Mouse (Mus musculus): ENCODE data around the gene Ccdc188.

Ccdc188 gene

DNA sequence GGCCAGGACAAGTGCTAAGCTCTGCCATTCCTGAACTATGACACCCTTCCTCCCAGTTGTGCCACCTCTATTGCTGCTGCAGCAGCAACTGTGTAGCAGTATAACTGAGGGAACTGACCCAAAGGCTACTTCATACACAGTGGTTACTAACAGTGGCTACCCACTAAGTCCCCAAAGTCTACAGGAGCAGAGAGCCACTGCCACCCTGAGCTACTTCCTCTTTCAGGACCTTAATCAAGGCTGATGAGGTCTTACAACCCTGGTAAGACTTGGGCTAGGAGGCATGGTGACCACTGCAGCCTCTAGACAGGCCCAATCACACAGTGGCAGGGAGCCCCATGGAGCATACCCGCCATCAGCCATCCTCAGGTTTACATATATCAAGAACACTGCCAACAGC, 15.6 kb upstream of the Ccdc188 start:
- DNase-seq (ENCODE audit: low spot score) = no peak

DNA sequence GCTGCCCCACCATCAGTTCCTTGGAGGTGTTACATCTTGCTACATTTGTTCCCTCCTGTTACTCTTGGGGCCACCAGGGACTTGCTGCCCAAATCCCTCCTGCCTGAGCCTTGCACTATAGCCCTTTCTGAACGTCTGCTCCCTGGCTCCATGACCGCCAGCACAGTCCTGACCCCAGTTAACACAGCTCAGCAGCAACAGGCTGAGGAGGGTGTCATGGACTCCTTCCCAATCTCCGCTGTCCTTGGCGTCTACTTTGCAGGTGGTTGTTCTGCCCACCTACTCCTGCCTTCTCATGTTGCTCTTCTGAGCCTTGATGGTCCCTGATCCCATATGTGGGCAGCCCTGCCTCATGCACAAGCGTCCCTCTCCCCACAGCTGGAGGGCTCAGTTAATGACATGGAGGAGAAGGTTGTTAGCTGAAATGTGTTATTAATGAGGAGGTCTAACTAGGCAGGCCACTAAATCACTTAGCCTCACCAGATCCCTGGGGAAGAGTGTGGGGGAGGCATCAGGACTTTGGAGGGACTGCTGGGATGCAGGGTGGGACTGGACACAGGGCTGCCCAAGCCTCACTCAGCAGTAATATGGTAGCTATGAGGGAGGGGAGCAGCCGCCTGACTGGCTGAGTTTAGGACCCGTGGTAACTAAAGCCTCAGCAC, 14.1 kb upstream of the Ccdc188 start:
- DNase-seq (ENCODE audit: low spot score) = no peak

DNA sequence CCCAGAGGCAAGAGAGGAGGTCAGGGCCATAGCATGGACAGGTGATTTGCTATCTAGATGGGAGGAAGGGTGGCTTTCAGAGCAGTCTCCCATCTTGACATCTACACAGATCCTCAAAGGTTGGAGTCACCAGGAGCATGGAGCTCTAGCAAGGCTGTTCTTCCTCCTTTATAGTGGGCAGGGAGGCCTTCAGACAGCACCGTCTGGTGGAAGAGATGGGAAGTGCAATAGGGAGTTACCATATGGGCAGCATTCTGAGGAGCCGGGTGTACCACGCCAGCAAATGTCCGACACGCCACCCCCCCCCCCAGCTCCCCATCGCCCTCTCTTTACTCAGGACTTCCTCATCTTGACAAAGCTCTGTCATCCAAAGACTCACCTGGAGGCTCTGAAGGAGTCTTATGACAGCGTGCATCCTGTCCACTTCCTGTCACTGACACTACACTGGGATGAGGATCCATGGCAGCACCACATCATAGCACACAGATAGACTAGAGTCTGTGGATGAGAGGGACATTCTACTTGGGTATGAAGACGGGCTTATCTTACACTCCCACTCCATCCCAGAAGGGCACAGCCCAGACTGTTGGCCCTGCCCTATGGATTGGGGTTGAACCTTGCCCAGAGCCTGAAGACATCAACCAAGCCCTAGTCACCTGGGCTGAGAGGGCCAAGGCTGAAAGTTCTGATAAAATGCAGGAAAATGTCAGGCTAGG, 6.8 kb upstream of the Ccdc188 start:
- peak; percentile 81 for DNase-seq (ENCODE audit: low spot score)

DNA sequence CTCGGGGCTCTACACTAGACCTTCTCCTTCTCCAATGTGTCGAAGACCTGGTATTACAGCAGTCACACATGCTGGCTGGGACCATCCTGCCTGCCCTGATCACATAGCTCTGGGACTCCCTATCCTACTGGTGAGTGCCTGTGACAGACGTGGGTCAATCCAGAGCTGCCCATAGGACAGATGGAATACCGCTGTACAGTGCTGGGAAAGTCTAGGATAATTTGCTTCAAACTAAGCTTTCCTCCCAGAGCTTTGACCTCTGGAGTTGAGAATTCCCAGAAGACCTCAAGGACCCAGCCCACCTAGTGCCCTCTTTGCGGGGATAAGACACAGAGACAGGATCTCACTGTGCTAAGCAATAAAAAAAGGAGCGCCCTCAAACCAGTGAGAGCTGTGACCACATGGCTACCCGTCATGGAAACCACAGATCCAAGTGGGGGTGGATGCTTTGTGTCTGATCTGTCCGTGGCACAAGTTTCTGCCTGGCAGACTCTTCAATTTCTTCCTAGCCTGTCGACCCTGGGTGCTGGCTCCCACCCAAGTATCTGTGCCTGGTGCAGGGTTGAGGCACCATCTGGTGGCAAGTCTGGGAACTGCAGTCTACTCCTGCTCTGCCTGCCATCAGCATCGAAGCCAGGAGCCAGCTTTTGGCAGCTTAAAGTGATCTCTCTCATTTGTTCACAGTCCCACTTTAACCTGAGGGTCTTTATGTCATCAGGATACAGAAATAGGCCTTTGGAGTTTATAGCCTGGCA, 6.1 kb upstream of the Ccdc188 start:
- peak; percentile 89 for DNase-seq (ENCODE audit: low spot score)

DNA sequence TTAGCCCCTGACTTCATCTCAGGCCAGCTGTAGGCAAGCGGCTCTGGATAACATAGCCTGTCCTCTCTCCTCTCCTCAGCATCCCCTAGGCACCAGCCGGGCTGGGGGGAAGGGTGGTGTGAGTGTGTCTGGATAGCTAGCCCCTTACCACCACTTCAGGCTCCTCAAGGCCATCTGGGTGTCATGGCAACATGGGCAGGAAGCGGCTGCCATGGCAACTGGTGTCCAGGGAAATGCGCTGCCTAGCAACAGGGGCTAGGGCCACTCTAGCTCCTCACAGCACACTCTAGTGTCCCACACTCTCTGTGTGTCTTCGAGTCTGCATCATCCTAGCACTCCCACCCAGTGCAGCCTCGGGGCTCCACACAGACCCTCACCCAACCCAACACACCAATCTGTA, 4.0 kb upstream of the Ccdc188 start:
- DNase-seq (ENCODE audit: low spot score) = peak; percentile 80

DNA sequence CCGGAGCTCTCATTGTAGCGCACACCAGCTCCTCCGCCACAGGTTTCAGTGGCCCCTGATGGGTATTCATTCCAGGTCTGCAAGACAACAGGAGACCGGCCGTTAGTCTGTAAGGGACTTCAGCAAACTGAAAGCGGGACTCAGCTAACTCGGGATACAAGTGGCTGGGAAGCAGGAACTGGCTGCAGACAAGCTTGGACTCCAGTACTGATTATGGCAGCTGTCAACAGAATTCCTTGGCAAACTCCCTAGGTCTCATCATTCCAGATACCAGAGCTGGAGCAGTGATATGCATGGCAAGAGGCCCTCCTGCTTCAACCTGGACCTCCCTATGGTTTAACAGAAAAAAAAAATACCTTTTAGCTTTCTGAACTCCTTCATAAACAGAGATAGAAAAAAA, 2.8 kb upstream of the Ccdc188 start:
- DNase-seq (ENCODE audit: low spot score) = no peak

DNA sequence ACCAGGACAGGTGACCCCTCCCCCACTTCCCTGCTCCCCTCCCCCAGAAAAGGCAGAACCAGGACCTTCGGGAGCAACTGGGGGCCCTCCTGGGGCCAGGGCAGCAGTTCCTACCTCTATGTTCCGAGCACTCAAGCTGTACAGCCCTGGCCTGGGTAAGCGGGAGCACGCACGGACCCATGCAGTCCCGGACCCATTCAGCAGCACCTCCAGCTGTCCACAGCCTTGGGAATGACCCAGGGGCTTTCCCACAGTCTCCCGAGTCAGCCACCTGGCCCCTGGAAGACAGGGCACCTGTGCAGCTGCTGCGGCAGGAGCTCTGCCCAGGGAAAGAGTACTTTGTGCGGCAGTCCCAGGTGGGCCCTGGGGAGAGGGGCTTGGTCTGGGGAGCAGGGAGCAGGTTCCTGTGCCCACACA, 909 bp downstream of the Ccdc188 start:
- DNase-seq (ENCODE audit: low spot score) = no peak

DNA sequence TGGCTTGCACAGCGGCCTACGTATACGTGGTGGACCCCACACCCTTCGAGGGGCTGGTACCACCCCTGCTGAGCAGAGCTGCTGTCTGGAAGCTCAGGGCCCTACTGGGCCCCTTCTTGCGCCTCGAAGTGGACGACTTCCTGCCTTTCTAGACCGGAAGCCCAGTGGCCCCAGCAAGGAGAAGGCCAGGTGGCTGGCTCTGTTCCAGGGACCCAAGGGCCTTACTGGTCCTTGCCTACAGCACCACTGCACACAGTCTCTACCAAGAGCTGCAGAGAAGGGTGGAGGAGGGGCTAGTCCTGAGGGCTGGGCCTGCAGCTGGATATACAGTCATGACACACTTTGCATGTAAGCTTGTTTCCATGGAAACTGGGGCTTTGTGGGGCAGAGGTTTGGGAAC, 2.3 kb downstream of the Ccdc188 start:
- peak; percentile 54 for DNase-seq (ENCODE audit: low spot score)

DNA sequence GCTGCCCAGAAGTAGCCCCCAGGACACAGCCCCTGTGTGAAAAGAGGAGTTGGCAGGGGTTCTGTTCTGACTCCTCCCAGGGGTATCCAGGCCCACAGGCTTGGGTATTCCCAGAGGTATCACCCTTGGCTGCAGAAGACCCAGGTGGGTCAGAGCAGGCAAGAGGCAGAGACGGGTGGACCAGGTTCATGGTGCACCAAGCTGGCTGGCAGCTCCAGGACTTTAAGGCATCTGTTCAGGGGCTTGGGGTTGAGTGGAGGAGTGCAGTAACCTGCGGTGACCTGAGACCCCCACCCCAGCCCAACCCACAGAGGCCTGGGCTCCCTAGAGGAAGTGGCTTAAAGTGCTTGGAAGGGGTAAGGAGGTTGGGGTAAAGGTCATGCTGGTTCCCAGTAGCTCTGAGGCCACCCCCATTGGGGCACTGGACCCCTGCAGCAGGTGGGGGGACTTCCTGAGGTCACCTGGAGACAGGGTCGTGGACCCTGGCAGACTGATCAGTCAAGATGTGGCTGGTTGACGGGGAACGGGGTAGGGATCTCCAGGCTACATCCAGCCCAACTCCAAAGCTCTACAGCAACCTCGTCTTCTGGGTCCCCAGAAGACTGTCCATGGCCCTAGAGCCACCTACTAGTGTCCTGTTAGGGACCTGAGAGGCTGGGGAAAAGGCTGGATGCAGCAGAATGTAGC, 3.3 kb downstream of the Ccdc188 start:
- no peak for DNase-seq (ENCODE audit: low spot score)

DNA sequence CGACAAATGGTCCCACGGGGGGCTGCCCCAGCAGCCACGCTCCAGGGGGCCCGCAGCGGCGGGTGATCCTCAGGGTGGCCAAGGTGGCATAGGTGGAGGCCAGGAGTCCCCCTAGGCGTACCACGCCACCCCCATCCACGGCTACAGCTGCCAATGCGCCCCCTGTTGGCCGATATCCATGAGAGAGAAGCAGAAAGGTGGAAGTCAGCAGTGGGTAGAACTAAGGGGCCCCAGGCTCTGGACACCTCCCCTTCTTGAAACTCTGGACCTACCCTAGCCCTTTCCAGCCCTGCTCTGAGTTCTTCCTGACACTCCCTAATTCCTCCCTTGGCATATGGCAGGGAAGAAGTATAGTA, 3.8 kb downstream of the Ccdc188 start:
- DNase-seq (ENCODE audit: low spot score) = no peak

DNA sequence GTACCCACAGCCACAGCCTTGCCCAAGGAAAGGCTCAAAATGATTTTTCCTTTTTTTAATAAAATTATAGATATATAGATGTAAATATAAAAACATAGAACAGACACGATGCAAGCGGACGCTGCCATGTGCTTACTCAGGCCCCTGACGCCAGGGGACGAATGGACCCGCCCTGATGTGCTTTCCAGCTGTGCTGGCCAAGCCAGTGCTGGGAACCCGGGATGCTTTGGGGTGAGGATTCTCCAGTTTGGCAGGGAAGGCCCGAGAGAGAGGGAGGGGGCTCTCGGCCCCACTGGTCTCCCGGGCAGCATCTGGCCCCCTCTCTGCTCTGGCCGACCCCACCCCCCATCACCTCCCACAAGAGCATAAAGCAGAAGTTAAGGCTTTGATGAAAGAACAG, 4.5 kb downstream of the Ccdc188 start:
- no peak for DNase-seq (ENCODE audit: low spot score)

DNA sequence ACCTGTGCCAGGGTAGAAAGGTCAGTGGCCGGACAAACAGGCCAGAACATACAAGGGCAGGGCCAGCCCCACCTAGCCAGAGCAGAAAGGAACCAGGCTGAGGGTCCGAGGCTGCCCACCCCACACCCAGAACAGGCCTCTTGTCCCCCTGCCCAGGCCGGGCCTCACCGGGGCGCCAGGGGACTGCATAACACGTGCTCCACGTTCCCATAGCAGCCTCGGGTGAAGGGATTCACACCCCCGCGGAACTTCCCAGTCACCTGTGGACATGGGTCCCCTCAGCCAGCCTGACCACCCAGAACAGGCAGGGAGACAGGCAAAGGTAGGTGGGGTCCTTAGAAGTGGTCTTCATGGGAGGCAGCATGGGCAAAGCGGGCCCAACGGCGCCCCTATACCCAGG, 9.5 kb downstream of the Ccdc188 start:
- no peak for DNase-seq (ENCODE audit: low spot score)

DNA sequence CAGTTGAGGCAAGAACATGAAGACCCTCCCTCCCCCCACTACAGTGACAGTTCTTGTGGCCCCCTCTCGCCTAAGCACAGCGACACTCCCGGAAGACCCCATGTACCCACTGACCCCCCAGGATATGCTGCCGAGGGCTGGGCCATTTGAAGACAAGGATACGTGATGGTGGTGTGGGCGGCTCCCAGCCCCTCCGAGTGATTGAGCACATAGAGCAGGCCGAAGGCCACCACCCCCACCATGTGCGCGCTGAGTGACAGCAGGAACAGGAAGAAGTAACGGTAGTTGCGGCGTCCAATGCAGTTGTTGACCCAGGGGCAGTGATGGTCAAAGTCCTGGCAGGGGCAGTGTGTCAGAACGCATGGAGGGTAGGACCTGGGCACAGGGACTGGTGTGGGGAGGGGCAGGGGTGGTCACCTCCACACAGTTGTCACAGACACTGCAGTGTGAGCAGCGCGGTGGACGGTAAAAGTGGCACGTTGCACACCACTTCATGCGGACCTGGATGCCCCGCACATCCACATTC, 10.3 kb downstream of the Ccdc188 start:
- DNase-seq (ENCODE audit: low spot score) = no peak

DNA sequence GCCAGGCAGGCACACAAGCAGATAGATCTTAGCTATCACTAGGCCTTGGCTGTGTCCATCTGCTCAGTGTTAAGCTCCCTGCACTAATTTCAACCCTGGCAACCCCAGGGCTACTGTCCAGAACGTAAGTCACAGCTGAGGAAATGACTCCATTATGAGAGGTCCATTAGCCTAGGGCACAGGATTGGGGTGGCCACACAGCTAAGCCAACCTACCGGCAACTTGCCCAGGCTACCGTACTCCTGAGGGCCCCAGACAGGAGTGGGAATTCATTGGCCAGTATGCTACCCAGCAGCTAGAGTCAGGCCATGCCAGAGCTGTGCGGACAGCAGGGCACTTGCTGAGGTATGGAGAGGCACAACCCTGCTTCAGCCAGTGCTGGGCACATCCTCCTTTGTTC, 11.2 kb downstream of the Ccdc188 start:
- DNase-seq (ENCODE audit: low spot score) = no peak

DNA sequence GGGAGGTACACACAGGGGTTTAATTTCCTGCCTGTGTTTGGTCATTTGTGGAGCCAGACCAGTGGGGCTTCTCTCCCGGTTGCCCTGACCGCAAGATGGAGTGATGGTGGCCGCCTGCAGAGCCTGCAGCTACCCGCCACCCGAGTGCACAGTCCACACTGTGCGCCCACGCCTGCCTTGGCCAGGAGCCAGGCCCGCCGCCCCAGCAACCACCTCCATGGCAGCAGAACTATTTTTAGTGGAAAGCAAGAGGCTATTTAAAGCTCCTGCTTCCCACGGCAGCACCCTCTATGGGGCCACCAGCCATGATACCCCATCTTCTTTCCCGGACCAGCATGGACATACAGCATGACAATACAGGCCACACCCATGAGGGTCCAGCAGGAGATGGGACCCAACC, 11.9 kb downstream of the Ccdc188 start:
- DNase-seq (ENCODE audit: low spot score) = no peak

DNA sequence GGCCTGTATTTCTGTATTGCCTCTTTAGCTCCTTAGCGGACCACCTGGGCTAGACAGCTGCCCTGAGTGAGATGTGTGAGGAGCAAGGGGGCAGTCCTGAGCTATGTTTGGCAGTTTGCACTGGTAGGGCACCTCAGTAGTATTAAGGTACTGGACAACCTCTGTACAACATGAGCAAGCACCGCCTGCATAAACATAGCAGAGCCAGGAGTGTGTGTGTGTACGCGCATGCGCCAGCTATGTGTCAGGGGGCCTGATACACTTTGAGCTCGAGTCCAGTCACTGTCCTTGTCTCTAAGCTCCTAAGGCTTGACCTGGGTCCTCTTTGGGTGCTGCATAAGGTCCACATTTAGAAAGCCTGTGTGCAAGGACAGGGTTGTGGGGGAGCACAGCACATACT, 12.9 kb downstream of the Ccdc188 start:
- no peak for DNase-seq (ENCODE audit: low spot score)

DNA sequence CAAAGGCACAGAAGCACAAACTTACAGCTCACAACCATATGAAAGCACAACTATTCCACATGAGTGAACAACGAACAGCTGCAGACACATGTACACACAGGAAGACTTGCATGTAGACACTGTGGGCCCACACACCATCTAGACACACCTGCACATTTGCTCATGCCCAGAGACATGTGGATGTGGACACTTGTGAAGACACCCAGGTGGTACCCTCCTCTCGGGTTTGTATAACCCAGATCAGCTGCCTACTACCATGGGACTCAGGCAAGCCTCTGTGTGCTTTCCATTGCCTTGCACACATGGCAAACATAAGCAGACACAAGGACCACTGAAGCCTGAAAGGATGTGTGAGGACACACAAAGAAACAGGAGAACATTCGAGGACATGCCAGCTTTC, 13.4 kb downstream of the Ccdc188 start:
- DNase-seq (ENCODE audit: low spot score) = no peak

DNA sequence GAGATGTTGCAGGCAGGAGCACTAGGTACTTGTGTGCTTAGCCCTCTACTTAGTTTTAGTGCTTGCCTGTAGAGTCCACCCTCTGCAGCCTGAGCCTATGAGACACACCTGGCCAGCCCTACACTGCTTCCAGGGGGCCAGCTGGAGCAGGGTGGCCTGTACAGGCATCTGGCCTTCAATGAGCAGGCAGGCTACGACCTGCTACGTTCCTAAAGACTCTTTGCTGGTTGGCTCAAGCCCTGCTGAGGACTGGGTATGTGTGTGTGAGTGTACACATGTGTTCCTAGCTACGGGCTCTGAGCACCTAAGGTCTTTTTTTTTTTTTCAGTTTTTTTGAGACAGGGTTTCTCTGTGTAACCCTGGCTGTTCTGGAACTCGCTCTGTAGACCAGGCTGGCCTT, 13.8 kb downstream of the Ccdc188 start:
- no peak for DNase-seq (ENCODE audit: low spot score)

DNA sequence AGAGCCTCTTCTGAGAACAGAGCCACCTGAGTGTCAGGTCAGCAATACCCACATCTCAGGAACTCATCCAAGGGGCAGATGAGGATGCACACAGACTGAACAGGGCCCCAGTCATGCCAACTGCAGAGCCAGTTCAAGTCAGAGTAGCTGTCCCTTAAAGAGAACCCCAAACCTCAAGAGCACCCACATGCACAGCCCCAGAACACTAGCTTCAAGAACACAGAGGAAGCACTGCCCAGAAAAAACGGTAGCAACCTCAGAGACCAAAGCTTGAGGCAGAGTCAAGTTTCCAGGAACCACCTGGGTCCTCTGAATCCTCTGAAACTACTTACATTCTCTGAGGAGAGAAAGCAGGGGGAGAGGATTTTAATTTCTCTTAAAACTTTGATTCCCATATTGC, 15.8 kb downstream of the Ccdc188 start:
- DNase-seq (ENCODE audit: low spot score) = no peak

DNA sequence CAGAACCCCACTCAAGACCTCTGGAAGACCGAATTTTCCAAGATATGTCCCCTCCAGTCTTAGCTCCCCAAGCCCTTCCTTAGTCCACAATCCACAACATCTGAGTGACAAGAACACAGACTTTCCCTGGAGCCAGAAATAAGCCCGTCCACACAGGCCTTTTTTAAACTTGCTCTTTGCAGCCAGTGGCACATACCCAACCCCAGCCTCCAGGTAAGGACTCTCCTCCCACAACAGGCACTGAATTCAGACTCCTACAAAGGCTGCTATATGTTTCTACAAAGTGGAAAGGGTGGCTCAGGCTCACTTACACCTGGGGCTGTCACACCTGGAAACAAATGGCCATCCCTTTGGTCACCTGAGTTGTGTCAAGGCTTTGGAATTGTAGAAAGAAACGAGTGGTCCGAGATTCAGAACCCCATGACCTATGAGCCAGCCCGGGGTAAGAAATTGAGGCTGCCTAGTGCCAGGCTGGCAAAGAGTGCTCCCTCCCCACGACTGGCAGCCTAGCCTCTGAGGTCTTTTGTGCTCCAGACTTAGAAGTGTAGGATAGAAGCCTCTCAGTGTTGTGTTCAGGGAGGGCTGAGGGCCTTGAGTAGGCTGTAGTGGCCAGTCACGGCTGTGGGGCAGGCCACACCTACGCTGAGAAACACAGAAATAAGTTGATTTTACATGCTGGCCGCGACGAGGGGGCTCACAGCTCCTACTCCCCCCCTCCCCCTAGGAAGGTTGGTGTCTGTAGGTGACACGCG, 16.4 kb downstream of the Ccdc188 start:
- DNase-seq (ENCODE audit: low spot score) = no peak

DNA sequence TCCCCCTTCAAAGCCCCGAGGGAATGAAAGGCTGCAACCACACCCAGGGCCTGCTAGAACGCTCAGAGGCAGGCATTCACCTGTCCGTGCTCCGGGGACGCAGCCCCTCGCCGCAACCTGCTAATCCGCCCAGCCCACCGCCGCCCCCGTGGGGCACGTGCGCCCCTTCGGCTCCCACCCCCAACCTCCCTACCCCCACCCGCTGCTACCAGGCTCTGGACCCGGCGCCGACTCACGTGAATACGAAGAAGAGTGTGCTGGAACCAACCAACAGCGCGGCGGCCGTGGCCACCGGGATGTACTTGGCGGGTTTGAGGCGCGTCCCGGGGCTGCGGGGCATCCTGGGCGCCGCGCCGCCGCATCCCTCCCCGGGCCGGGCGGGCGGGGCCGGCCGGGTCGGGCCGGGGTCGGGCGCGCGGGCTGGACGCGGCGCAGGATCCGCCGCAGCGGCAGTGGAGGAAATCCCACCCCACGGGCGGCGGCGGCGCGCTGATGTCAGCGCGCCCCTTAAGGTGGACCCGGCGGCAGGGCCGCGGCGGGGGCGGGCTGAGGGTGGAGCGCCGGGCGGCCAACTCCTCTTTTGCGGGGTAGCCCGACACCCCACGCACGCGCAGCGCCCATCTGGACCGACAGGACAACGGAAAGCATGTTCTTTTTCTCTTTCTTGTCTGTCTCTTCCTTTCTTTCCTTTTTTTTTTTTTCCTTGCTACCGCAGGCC, 17.2 kb downstream of the Ccdc188 start, which contains the start of gene Zdhhc8:
Gene Zdhhc8, minus strand, starts transcription at position 466 of the 718 bp plus-strand sequence.
- DNase-seq (ENCODE audit: low spot score) = peak; percentile 79

Measured in MN1 (cell line).